Mouse (Mus musculus): Measurements from ENCODE around the gene Cpm. TPM values are rescaled to one million over a fixed set of nuclear protein-coding genes. Genes with fewer than 3 reads are reported as not detected.

Cpm gene
- polyA plus RNA-seq, 1 experiment = 6.7 TPM

DNA sequence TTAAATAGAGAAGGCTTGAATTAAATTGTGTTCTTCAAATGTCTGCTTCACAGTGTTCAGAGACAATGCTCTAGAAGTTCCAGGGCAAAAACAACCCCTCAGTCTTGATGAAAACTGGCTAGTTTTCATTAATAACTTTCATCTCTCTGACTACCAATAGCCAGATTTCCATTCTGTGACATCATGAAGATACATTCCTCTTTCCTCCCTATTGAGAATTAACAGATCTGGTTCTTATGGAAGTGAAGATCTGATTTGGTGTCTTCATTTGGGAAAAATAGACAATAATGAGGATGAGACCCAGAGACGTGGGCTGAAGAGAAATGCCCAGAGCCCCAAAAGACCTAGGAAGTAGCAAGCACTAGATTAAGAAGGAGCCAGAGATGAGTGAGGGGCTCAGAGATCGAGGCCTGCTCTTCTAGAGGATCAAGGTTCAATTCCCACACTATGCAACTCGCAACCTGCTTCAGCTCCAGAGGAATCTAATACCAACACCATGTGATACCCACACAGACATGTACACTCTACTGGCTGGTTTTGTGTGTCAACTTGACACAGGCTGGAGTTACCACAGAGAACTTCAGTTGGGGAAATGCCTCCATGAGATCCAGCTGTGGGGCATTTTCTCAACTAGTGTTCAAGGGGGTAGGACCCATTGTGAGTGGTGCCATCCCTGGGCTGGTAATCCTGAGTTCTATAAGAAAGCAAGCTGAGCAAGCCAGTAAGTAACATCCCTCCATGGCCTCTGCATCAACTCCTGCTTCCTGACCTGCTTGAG is 11.5 kb upstream of the Cpm start:
- Histone ChIP-seq H3K9me3 (replicated peaks; ENCODE audit: control insufficient read depth, insufficient read depth, low read length, poor library complexity, severe bottlenecking) (0 out of 2 replicates have a peak, but pooled peaks cover 4% of the 10 kb centered on the region), H3K4me3 (ENCODE audit: low read depth, low read length) (no peak overlapping the region), H3K4me1 (ENCODE audit: control insufficient read depth, insufficient read depth, low read length) (no peaks in the 10 kb centered on the region), H3K27me3 (ENCODE audit: control insufficient read depth, insufficient read depth, low read length, poor library complexity, severe bottlenecking) (no peaks in the 10 kb centered on the region), H3K36me3 (ENCODE audit: control insufficient read depth, insufficient read depth, low read length, poor library complexity, severe bottlenecking) (no peaks in the 10 kb centered on the region), H3K9ac (ENCODE audit: low read depth, poor library complexity, severe bottlenecking) (no peak overlapping the region), H3K27ac (ENCODE audit: insufficient read depth, low read length) (no peak overlapping the region)
- no peak for TF ChIP-seq CTCF (IDR thresholded peaks at IDR 0.05; ENCODE audit: low read depth, low read length)
- TF ChIP-seq EP300 (IDR thresholded peaks at IDR 0.05; ENCODE audit: insufficient read depth, low read depth, low read length) = no peak
- no peak for TF ChIP-seq POLR2A (IDR thresholded peaks at IDR 0.05; ENCODE audit: insufficient read depth, low read length)

DNA sequence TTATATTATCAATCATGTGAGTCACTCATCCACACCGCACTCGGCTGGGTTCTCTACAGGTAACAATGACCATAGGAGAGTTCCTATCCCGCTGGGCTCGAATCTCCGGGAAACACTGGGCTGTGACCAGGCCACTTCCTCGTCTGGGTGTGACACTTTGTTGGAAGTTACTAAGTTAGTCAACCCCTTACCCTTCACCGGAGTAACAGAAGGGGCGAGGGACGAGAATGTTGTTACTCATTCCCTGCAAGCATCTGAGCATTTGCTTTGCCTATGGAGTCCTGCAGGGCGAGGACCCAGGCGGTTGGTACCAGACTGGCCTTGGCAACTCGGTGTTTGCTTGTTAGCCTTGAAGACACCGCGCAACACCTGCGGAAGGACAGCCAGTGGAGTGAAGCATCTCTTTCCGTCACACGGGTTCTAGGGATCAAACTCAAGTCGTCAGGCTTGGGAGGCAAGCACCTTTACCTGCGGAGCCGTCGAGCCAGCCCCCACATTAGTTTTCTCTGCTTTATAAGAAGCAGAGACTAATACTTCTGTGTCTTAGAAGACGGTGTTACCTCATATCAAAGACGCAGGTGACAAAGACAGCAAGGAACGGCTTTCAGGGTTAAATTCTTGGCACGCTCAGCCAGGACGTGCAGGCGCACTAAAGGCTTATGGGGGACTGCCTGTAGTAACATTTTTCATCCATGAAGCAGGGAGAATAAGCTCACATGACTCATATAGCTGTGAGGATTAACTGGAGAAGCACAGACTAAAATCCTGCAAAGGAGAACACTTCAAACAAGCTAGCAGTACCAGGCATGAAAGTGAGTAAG is 10.0 kb upstream of the Cpm start:
- Histone ChIP-seq H3K27me3 (ENCODE audit: control insufficient read depth, insufficient read depth, low read length, poor library complexity, severe bottlenecking) (no peaks in the 10 kb centered on the region), H3K9ac (ENCODE audit: low read depth, poor library complexity, severe bottlenecking) (no peak overlapping the region), H3K4me1 (ENCODE audit: control insufficient read depth, insufficient read depth, low read length) (no peaks in the 10 kb centered on the region), H3K9me3 (replicated peaks; ENCODE audit: control insufficient read depth, insufficient read depth, low read length, poor library complexity, severe bottlenecking) (0 out of 2 replicates have a peak, but pooled peaks cover 4% of the 10 kb centered on the region), H3K27ac (ENCODE audit: insufficient read depth, low read length) (no peak overlapping the region), H3K4me3 (ENCODE audit: low read depth, low read length) (no peak overlapping the region), H3K36me3 (ENCODE audit: control insufficient read depth, insufficient read depth, low read length, poor library complexity, severe bottlenecking) (no peaks in the 10 kb centered on the region)
- TF ChIP-seq CTCF (IDR thresholded peaks at IDR 0.05; ENCODE audit: low read depth, low read length) (no peak), EP300 (IDR thresholded peaks at IDR 0.05; ENCODE audit: insufficient read depth, low read depth, low read length) (no peak), POLR2A (IDR thresholded peaks at IDR 0.05; ENCODE audit: insufficient read depth, low read length) (no peak)

DNA sequence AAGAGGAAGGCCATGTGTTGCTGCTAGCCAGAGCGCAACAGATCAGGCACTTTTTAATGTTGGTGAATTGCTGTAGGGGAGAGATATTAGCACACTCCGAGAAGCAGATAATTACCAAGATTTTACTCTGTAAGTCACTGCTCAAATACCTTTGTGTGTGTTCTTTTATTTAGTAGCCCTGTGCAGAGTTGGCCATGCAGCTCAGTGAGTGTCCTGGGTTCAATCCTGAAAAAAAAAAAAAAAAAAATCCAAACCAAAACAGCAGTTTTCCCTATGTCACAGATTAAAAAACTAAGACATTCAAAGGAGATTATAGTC is 9.5 kb upstream of the Cpm start:
- H3K4me1 ChIP-seq (ENCODE audit: control insufficient read depth, insufficient read depth, low read length) = no peaks in the 10 kb centered on the region
- H3K4me3 ChIP-seq (ENCODE audit: low read depth, low read length) = no peak overlapping the region
- 0 out of 2 replicates have a peak, but pooled peaks cover 4% of the 10 kb centered on the region for H3K9me3 ChIP-seq (replicated peaks; ENCODE audit: control insufficient read depth, insufficient read depth, low read length, poor library complexity, severe bottlenecking)
- no peaks in the 10 kb centered on the region for H3K27me3 ChIP-seq (ENCODE audit: control insufficient read depth, insufficient read depth, low read length, poor library complexity, severe bottlenecking)
- no peaks in the 10 kb centered on the region for H3K36me3 ChIP-seq (ENCODE audit: control insufficient read depth, insufficient read depth, low read length, poor library complexity, severe bottlenecking)
- no peak overlapping the region for H3K9ac ChIP-seq (ENCODE audit: low read depth, poor library complexity, severe bottlenecking)
- no peak overlapping the region for H3K27ac ChIP-seq (ENCODE audit: insufficient read depth, low read length)
- TF ChIP-seq CTCF (IDR thresholded peaks at IDR 0.05; ENCODE audit: low read depth, low read length) (no peak), EP300 (IDR thresholded peaks at IDR 0.05; ENCODE audit: insufficient read depth, low read depth, low read length) (no peak), POLR2A (IDR thresholded peaks at IDR 0.05; ENCODE audit: insufficient read depth, low read length) (no peak)

- TF ChIP-seq CTCF (IDR thresholded peaks at IDR 0.05; ENCODE audit: low read depth, low read length) (no peak), EP300 (IDR thresholded peaks at IDR 0.05; ENCODE audit: insufficient read depth, low read depth, low read length) (no peak), POLR2A (IDR thresholded peaks at IDR 0.05; ENCODE audit: insufficient read depth, low read length) (no peak)
- Histone ChIP-seq H3K9me3 (replicated peaks; ENCODE audit: control insufficient read depth, insufficient read depth, low read length, poor library complexity, severe bottlenecking) (0 out of 2 replicates have a peak, but pooled peaks cover 4% of the 10 kb centered on the region), H3K27me3 (ENCODE audit: control insufficient read depth, insufficient read depth, low read length, poor library complexity, severe bottlenecking) (no peaks in the 10 kb centered on the region), H3K9ac (ENCODE audit: low read depth, poor library complexity, severe bottlenecking) (no peak overlapping the region), H3K27ac (ENCODE audit: insufficient read depth, low read length) (no peak overlapping the region), H3K36me3 (ENCODE audit: control insufficient read depth, insufficient read depth, low read length, poor library complexity, severe bottlenecking) (no peaks in the 10 kb centered on the region), H3K4me1 (ENCODE audit: control insufficient read depth, insufficient read depth, low read length) (no peaks in the 10 kb centered on the region), H3K4me3 (ENCODE audit: low read depth, low read length) (no peak overlapping the region)
These were observed 8.8 kb upstream of the Cpm start for GRCm38 (mm10) chr10:117620530-117620929.

- Histone ChIP-seq H3K36me3 (ENCODE audit: control insufficient read depth, insufficient read depth, low read length, poor library complexity, severe bottlenecking) (no peaks in the 10 kb centered on the region), H3K4me3 (ENCODE audit: low read depth, low read length) (no peak overlapping the region), H3K27ac (ENCODE audit: insufficient read depth, low read length) (no peak overlapping the region), H3K9me3 (replicated peaks; ENCODE audit: control insufficient read depth, insufficient read depth, low read length, poor library complexity, severe bottlenecking) (0 out of 2 replicates have a peak, but pooled peaks cover 4% of the 10 kb centered on the region), H3K9ac (ENCODE audit: low read depth, poor library complexity, severe bottlenecking) (no peak overlapping the region), H3K4me1 (ENCODE audit: control insufficient read depth, insufficient read depth, low read length) (no peaks in the 10 kb centered on the region), H3K27me3 (ENCODE audit: control insufficient read depth, insufficient read depth, low read length, poor library complexity, severe bottlenecking) (no peaks in the 10 kb centered on the region)
- no peak for TF ChIP-seq CTCF (IDR thresholded peaks at IDR 0.05; ENCODE audit: low read depth, low read length)
- no peak for TF ChIP-seq POLR2A (IDR thresholded peaks at IDR 0.05; ENCODE audit: insufficient read depth, low read length)
- no peak for TF ChIP-seq EP300 (IDR thresholded peaks at IDR 0.05; ENCODE audit: insufficient read depth, low read depth, low read length)
These were observed 8.3 kb upstream of the Cpm start for GRCm38 (mm10) chr10:117620934-117621501.

All from ES-Bruce4 (cell line).